Mouse (Mus musculus): Measurements from ENCODE around the gene Tmem104. TPM values are rescaled to one million over a fixed set of nuclear protein-coding genes. Genes with fewer than 3 reads are reported as not detected.

Tmem104 gene
- polyA plus RNA-seq, 1 experiment from 2014 or later: 6.5 TPM

GRCm38 (mm10) chr11:115286201-115286993 lies 99.1 kb downstream of the Tmem104 start:
- H3K4me1 ChIP-seq (ENCODE audit: control insufficient read depth in 2 of 2, insufficient read depth in 2 of 2, low read length in 2 of 2): peaks cover 6 to 9% of the 10 kb centered on the region in 2 experiments; a peak in 3 of 4 replicates
- ATAC-seq (ENCODE audit: insufficient number of reproducible peaks, insufficient read depth, low FRiP score, low read depth): no peak
- no peak overlapping the region for H3K9ac ChIP-seq (ENCODE audit: low read length)
- WGBS: 70% methylated on average over 19 of the region's 19 CpGs
- no peak overlapping the region for H3K27ac ChIP-seq (replicated peaks in 1 of 2; ENCODE audit: control insufficient read depth in 1 of 2, insufficient read depth in 1 of 2, low read depth in 2 of 2, low read length in 2 of 2)
- no peaks in the 10 kb centered on the region for H3K9me3 ChIP-seq (ENCODE audit: control insufficient read depth, low read length)
- H3K4me3 ChIP-seq (ENCODE audit: control insufficient read depth in 1 of 2, insufficient read depth in 1 of 2, low read depth in 1 of 2, low read length in 2 of 2): no peak overlapping the region
- no peaks in the 10 kb centered on the region for H3K36me3 ChIP-seq (ENCODE audit: control insufficient read depth, insufficient read depth, low read length)
- H3K27me3 ChIP-seq (ENCODE audit: control insufficient read depth, insufficient read depth, low read length): no peaks in the 10 kb centered on the region
- H3K4me2 ChIP-seq (ENCODE audit: low read length): no peak overlapping the region

DNA sequence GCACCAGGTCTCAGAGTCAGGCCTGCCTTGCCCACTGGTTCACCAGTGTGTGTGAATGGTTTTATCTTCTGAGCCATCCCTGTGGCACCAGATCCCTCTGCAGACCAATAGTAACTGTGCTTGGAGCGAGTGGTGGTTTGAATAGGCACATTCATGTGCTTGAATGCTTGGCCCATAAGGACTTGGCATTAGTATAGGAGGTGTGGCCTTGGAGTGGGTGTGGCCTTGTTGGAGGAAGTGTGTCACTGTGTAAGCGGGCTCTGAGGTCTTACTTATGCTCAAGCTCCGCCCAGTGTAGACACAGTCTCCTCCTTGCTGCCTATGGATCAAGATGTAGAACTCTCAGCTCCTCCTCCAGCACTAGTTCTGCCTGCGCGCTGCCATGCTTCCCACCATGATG lies 100.1 kb downstream of the Tmem104 start:
- WGBS: 85% methylated on average over 5 of the region's 5 CpGs
- Histone ChIP-seq H3K27ac (replicated peaks in 1 of 2; ENCODE audit: control insufficient read depth in 1 of 2, insufficient read depth in 1 of 2, low read depth in 2 of 2, low read length in 2 of 2) (no peak overlapping the region), H3K4me3 (ENCODE audit: control insufficient read depth in 1 of 2, insufficient read depth in 1 of 2, low read depth in 1 of 2, low read length in 2 of 2) (no peak overlapping the region), H3K36me3 (ENCODE audit: control insufficient read depth, insufficient read depth, low read length) (no peaks in the 10 kb centered on the region), H3K4me2 (ENCODE audit: low read length) (no peak overlapping the region), H3K9me3 (ENCODE audit: control insufficient read depth, low read length) (no peaks in the 10 kb centered on the region), H3K27me3 (ENCODE audit: control insufficient read depth, insufficient read depth, low read length) (no peaks in the 10 kb centered on the region), H3K4me1 (ENCODE audit: control insufficient read depth in 2 of 2, insufficient read depth in 2 of 2, low read length in 2 of 2) (peaks cover 7 to 11% of the 10 kb centered on the region in 2 experiments), H3K9ac (ENCODE audit: low read length) (no peak overlapping the region)
- ATAC-seq (ENCODE audit: insufficient number of reproducible peaks, insufficient read depth, low FRiP score, low read depth): no peak

- Histone ChIP-seq H3K4me3 (ENCODE audit: control insufficient read depth in 1 of 2, insufficient read depth in 1 of 2, low read depth in 1 of 2, low read length in 2 of 2) (no peak overlapping the region), H3K9me3 (ENCODE audit: control insufficient read depth, low read length) (no peaks in the 10 kb centered on the region), H3K9ac (ENCODE audit: low read length) (no peak overlapping the region), H3K36me3 (ENCODE audit: control insufficient read depth, insufficient read depth, low read length) (no peaks in the 10 kb centered on the region), H3K27me3 (ENCODE audit: control insufficient read depth, insufficient read depth, low read length) (no peaks in the 10 kb centered on the region), H3K27ac (replicated peaks in 1 of 2; ENCODE audit: control insufficient read depth in 1 of 2, insufficient read depth in 1 of 2, low read depth in 2 of 2, low read length in 2 of 2) (no peak overlapping the region), H3K4me1 (ENCODE audit: control insufficient read depth in 2 of 2, insufficient read depth in 2 of 2, low read length in 2 of 2) (peaks cover 15% of the 10 kb centered on the region in 2 experiments), H3K4me2 (ENCODE audit: low read length) (no peak overlapping the region)
- 78% methylated on average over 2 of the region's 2 CpGs for WGBS
- ATAC-seq (ENCODE audit: insufficient number of reproducible peaks, insufficient read depth, low FRiP score, low read depth): no peak
These were observed 101.0 kb downstream of the Tmem104 start for GRCm38 (mm10) chr11:115288305-115288704.

DNA sequence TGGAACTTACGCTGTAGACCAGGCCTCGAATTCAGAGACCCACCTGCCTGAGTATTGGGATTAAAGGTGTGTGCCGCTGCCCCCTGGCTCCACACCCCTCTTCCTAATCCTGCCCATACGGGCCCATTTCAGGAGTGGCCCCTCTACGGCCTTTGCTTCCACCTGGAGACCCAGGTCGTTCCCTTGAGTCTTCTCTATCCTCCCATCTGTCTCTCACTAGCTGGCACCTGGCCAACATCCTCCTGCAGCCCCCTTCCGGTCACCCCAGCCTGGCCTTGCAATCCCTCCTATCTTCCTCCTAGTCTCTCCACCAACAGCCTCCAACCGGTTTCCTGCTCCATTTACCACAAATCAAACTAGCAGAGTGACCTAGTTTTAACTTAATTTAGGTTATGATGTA lies 102.6 kb downstream of the Tmem104 start:
- 65% methylated on average over 8 of the region's 8 CpGs for WGBS
- peaks cover 15% of the 10 kb centered on the region in 2 experiments for H3K4me1 ChIP-seq (ENCODE audit: control insufficient read depth in 2 of 2, insufficient read depth in 2 of 2, low read length in 2 of 2)
- no peak overlapping the region for H3K4me3 ChIP-seq (ENCODE audit: control insufficient read depth in 1 of 2, insufficient read depth in 1 of 2, low read depth in 1 of 2, low read length in 2 of 2)
- H3K27ac ChIP-seq (replicated peaks in 1 of 2; ENCODE audit: control insufficient read depth in 1 of 2, insufficient read depth in 1 of 2, low read depth in 2 of 2, low read length in 2 of 2): no peak overlapping the region
- no peaks in the 10 kb centered on the region for H3K9me3 ChIP-seq (ENCODE audit: control insufficient read depth, low read length)
- ATAC-seq (ENCODE audit: insufficient number of reproducible peaks, insufficient read depth, low FRiP score, low read depth): no peak
- H3K36me3 ChIP-seq (ENCODE audit: control insufficient read depth, insufficient read depth, low read length): no peaks in the 10 kb centered on the region
- H3K4me2 ChIP-seq (ENCODE audit: low read length): no peak overlapping the region
- H3K27me3 ChIP-seq (ENCODE audit: control insufficient read depth, insufficient read depth, low read length): no peaks in the 10 kb centered on the region
- H3K9ac ChIP-seq (ENCODE audit: low read length): no peak overlapping the region

DNA sequence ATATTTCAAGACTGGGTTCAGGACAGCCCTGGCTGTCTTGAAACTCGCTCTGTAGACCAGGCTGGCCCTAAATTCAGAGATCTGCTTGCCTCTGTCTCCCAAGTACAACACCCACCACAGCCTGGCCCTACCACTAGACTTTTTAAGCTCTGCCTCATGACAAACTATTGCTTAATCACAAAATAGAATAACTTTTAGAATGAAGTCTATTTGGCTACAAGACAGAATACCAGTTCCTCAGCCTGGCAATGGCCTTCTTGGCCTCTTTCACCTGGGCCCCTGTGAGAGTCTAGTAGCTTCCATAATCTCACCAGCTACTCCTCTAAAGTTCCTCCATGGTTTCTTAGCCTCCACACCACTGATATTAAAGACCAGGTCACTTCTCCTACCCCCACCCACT lies 103.0 kb downstream of the Tmem104 start:
- no peak overlapping the region for H3K4me2 ChIP-seq (ENCODE audit: low read length)
- H3K9ac ChIP-seq (ENCODE audit: low read length): no peak overlapping the region
- H3K4me1 ChIP-seq (ENCODE audit: control insufficient read depth in 2 of 2, insufficient read depth in 2 of 2, low read length in 2 of 2): peaks cover 15% of the 10 kb centered on the region in 2 experiments
- 91% methylated on average over 1 of the region's 1 CpGs for WGBS
- H3K27ac ChIP-seq (replicated peaks in 1 of 2; ENCODE audit: control insufficient read depth in 1 of 2, insufficient read depth in 1 of 2, low read depth in 2 of 2, low read length in 2 of 2): peak overlapping the region; percentile 36 to 57; a peak in 3 of 4 replicates
- H3K9me3 ChIP-seq (ENCODE audit: control insufficient read depth, low read length): no peaks in the 10 kb centered on the region
- H3K36me3 ChIP-seq (ENCODE audit: control insufficient read depth, insufficient read depth, low read length): no peaks in the 10 kb centered on the region
- no peaks in the 10 kb centered on the region for H3K27me3 ChIP-seq (ENCODE audit: control insufficient read depth, insufficient read depth, low read length)
- no peak for ATAC-seq (ENCODE audit: insufficient number of reproducible peaks, insufficient read depth, low FRiP score, low read depth)
- no peak overlapping the region for H3K4me3 ChIP-seq (ENCODE audit: control insufficient read depth in 1 of 2, insufficient read depth in 1 of 2, low read depth in 1 of 2, low read length in 2 of 2)

DNA sequence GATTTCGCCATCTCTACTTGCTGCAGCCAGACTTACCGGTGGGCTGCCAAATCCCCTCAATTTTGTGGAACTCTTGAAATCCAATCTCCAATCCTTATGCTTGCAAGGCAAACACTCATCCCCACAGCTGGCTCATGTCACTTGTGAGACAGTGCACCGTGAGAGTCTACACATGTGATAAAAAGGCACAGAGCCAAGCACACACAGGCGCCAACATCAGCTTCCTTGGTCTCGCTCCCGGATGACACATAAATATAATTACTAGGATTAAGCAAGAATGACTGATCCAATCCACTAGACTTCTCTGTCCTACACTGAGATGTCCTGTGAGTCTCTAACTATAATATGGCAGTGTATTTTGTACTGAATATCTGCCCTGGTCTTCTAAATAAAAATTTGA lies 103.6 kb downstream of the Tmem104 start:
- H3K9ac ChIP-seq (ENCODE audit: low read length): no peak overlapping the region
- no peaks in the 10 kb centered on the region for H3K9me3 ChIP-seq (ENCODE audit: control insufficient read depth, low read length)
- H3K4me1 ChIP-seq (ENCODE audit: control insufficient read depth in 2 of 2, insufficient read depth in 2 of 2, low read length in 2 of 2): peaks cover 15% of the 10 kb centered on the region in 2 experiments
- no peak overlapping the region for H3K4me3 ChIP-seq (ENCODE audit: control insufficient read depth in 1 of 2, insufficient read depth in 1 of 2, low read depth in 1 of 2, low read length in 2 of 2)
- H3K36me3 ChIP-seq (ENCODE audit: control insufficient read depth, insufficient read depth, low read length): no peaks in the 10 kb centered on the region
- no peak for ATAC-seq (ENCODE audit: insufficient number of reproducible peaks, insufficient read depth, low FRiP score, low read depth)
- WGBS: 51% methylated on average over 6 of the region's 6 CpGs
- no peak overlapping the region for H3K4me2 ChIP-seq (ENCODE audit: low read length)
- H3K27ac ChIP-seq (replicated peaks in 1 of 2; ENCODE audit: control insufficient read depth in 1 of 2, insufficient read depth in 1 of 2, low read depth in 2 of 2, low read length in 2 of 2): peak overlapping the region; percentile 36 to 57; a peak in 3 of 4 replicates
- no peaks in the 10 kb centered on the region; the same call in 1 of the 2 replicates for H3K27me3 ChIP-seq (ENCODE audit: control insufficient read depth, insufficient read depth, low read length)

DNA sequence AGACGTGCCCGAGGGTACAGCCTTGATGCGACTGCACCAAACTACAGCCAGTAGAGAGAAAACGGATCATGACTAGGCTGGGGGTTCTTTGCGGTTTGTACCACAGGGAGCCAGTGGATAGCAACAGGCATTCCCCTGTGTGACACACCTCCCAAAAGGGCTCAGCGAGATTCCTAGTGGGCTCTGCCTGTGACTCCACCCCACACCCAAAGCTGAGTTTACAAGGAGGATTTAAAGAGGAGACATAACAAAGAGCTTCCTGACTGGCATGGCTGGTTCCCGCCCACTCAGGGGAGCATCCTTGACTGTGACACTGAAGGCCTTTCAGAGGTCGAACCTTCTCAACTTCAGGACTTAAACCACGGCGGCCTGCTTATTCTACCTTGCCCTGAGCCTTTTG lies 104.2 kb downstream of the Tmem104 start:
- 78% methylated on average over 10 of the region's 10 CpGs for WGBS
- no peak for ATAC-seq (ENCODE audit: insufficient number of reproducible peaks, insufficient read depth, low FRiP score, low read depth)
- H3K27ac ChIP-seq (replicated peaks in 1 of 2; ENCODE audit: control insufficient read depth in 1 of 2, insufficient read depth in 1 of 2, low read depth in 2 of 2, low read length in 2 of 2): no peak overlapping the region
- H3K4me2 ChIP-seq (ENCODE audit: low read length): no peak overlapping the region
- no peaks in the 10 kb centered on the region for H3K9me3 ChIP-seq (ENCODE audit: control insufficient read depth, low read length)
- H3K9ac ChIP-seq (ENCODE audit: low read length): no peak overlapping the region
- peaks cover 15% of the 10 kb centered on the region in 2 experiments for H3K4me1 ChIP-seq (ENCODE audit: control insufficient read depth in 2 of 2, insufficient read depth in 2 of 2, low read length in 2 of 2)
- no peaks in the 10 kb centered on the region; the same call in 1 of the 2 replicates for H3K27me3 ChIP-seq (ENCODE audit: control insufficient read depth, insufficient read depth, low read length)
- H3K36me3 ChIP-seq (ENCODE audit: control insufficient read depth, insufficient read depth, low read length): no peaks in the 10 kb centered on the region
- no peak overlapping the region for H3K4me3 ChIP-seq (ENCODE audit: control insufficient read depth in 1 of 2, insufficient read depth in 1 of 2, low read depth in 1 of 2, low read length in 2 of 2)
